Mouse (Mus musculus): ENCODE measurements around the gene Atp5j2. TPM values are rescaled to one million over a fixed set of nuclear protein-coding genes. Genes with fewer than 3 reads are reported as not detected.

Atp5j2 gene
- polyA plus RNA-seq, 1 experiment, result 335 TPM

DNA sequence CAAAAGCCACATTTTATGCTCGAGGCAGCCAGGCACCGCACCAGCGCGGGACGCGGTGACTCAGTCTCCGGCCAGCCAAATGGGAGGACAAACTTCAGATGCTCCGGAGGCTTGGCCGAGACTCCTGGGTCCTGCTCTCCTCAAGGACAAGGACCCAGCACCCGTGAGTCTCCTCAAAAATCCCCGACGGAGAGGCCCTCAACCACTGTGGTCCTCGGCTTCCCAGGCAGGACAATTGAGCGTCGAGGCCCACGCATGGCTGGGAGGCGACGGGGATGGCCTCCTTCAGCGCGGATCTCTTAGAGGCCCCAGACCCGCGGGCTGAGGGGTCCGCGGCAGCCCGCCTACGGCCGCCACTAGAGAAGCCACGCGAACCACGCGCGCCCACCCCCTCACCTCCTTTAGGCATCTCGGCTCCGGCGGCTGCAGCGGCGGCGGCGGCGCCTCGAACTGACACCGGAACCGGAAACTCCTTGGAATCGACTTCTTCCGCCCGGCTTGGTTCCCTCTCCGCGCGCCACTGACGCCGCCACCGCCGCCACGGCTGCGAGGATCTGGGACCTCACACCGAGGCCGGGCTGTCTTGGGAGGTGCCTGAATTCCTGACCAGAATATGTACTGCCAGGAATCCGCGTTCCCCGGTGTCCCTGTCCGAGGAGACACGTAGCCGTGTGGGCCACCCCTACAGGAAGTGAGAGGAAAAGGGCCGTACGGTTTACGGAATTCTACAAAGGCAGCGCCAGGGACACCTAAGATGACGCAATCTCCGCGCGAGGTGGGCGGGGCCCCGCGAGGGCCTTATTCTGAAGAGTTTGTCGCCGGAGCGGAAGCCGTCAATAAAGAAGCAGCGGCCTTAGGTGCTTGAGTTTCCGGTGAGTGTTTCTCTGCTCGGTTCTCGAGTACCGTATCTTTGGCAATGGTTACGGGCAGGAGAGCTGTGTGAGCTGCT lies 52.0 kb downstream of the Atp5j2 start, which contains the start of the genes Pdap1 and Bud31:
Pdap1 (minus strand) TSS at position 668 of the 949 bp plus-strand sequence.
Bud31 (plus strand) TSS at position 792 of the 949 bp plus-strand sequence.
- DNase-seq (ENCODE audit: low read depth, low spot score), result peak; percentile 74
- under 1% methylated on average over 84 of the region's 84 CpGs for whole genome bisulfite sequencing

DNA sequence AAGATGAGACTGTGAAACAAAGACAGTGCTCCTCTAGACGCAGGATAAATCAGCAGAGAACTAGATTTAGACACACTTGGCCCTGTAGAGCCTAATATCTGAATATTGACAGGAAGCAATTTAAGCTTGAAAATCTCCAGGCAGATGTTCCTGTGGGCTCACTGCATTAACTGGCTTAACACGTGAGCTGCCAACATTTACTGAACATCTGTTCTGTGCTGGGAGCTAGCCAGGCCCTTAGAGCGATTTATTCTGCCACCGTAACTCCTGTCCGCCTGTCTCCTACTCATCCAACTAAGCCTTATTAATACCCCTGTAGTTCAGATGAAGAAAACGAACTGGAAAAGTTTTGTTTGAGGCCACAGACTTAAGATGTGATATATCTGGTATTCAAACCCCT lies 53.0 kb downstream of the Atp5j2 start:
- WGBS, result 2% methylated on average over 6 of the region's 6 CpGs

More for the DNA sequence above, 53.0 kb downstream of the Atp5j2 start:
- no peak for DNase-seq (ENCODE audit: low read depth, low spot score)

Other genes starting within 250 kb of the Atp5j2 start
- gene Smurf1, start 226.2 kb downstream of the Atp5j2 start, polyA plus RNA-seq (2012; rRNA removed), result 11.6 and 15.9 TPM in 2 replicates
- gene Gm4871, start 159.3 kb downstream of the Atp5j2 start, polyA plus RNA-seq (2012; rRNA removed), result not detected in 2 replicates
- not detected in 2 replicates for gene 1700018F24Rik, start 149.1 kb downstream of the Atp5j2 start, polyA plus RNA-seq (2012; rRNA removed)
- gene Arpc1a, start 108.2 kb downstream of the Atp5j2 start, polyA plus RNA-seq (2012; rRNA removed), result 146 and 160 TPM in 2 replicates
- not detected in 2 replicates for gene Kpna7, start 108.0 kb downstream of the Atp5j2 start, polyA plus RNA-seq (2012; rRNA removed)
- gene Arpc1b, start 77.8 kb downstream of the Atp5j2 start, polyA plus RNA-seq (2012; rRNA removed), result 768 and 891 TPM in 2 replicates
- 25.6 and 26.0 TPM in 2 replicates for gene Pdap1, start 51.8 kb downstream of the Atp5j2 start, polyA plus RNA-seq (2012; rRNA removed)
- 70.3 and 82.2 TPM in 2 replicates for gene Bud31, start 51.7 kb downstream of the Atp5j2 start, polyA plus RNA-seq (2012; rRNA removed)
- gene Ptcd1, start 25.0 kb downstream of the Atp5j2 start, polyA plus RNA-seq (2012; rRNA removed), result 10.3 and 15.8 TPM in 2 replicates
- gene Cpsf4, start 24.8 kb downstream of the Atp5j2 start, polyA plus RNA-seq (2012; rRNA removed), result 34.0 and 34.6 TPM in 2 replicates
- 4.7 and 5.7 TPM in 2 replicates for gene Zkscan14, start 9.8 kb upstream of the Atp5j2 start, polyA plus RNA-seq (2012; rRNA removed)
- 3.8 and 4.9 TPM in 2 replicates for gene Zkscan5, start 12.5 kb upstream of the Atp5j2 start, polyA plus RNA-seq (2012; rRNA removed)
- 14.2 and 16.0 TPM in 2 replicates for gene Zfp655, start 39.7 kb upstream of the Atp5j2 start, polyA plus RNA-seq (2012; rRNA removed)
- gene Zscan25, start 88.4 kb upstream of the Atp5j2 start, polyA plus RNA-seq (2012; rRNA removed), result 8.2 and 15.0 TPM in 2 replicates
- gene Cyp3a57, start 153.2 kb upstream of the Atp5j2 start, polyA plus RNA-seq (2012; rRNA removed), result not detected in 2 replicates